Mouse (Mus musculus) NIH3T3 (cell line): ENCODE measurements at regions not wholly inside any gene's neighbourhood (a gene's known extent, or its start where the extent isn't known, plus 50 kb on each side); places are given as distances from the start of the nearest gene placed in this dataset.

ENCODE experiments used
- DNase-seq: peaks from one replicate; pipeline ENCODE4 v3.0.0-alpha.2; 2012; ENCODE audit warnings: low read depth

- DNase-seq, result no peak
Measured at GRCm38 (mm10) chr2:106256012-106256411, 252.7 kb upstream of the Dnajc24 start.

GRCm38 (mm10) chr2:106234358-106234757 lies 231.0 kb upstream of the Dnajc24 start:
- no peak for DNase-seq

- DNase-seq, result no peak
Measured at GRCm38 (mm10) chr2:106231136-106231535, 227.8 kb upstream of the Dnajc24 start.

GRCm38 (mm10) chr2:106230021-106230420 lies 226.7 kb upstream of the Dnajc24 start:
- no peak for DNase-seq

- no peak for DNase-seq
Measured at GRCm38 (mm10) chr2:106228249-106228648, 224.9 kb upstream of the Dnajc24 start.

GRCm38 (mm10) chr2:106216169-106216568 lies 212.8 kb upstream of the Dnajc24 start:
- no peak for DNase-seq

- no peak for DNase-seq
Measured at GRCm38 (mm10) chr2:106213740-106214139, 210.4 kb upstream of the Dnajc24 start.

GRCm38 (mm10) chr2:106210773-106211172 lies 207.4 kb upstream of the Dnajc24 start:
- DNase-seq, result no peak

- no peak for DNase-seq
Measured at GRCm38 (mm10) chr2:106208767-106209250, 205.5 kb upstream of the Dnajc24 start.

GRCm38 (mm10) chr2:106200130-106200529 lies 196.8 kb upstream of the Dnajc24 start:
- peak; percentile 20 for DNase-seq

GRCm38 (mm10) chr2:106195170-106195569 lies 191.8 kb upstream of the Dnajc24 start:
- no peak for DNase-seq

- DNase-seq, result peak; percentile 70
Measured at GRCm38 (mm10) chr2:106194369-106195023, 191.1 kb upstream of the Dnajc24 start.

GRCm38 (mm10) chr2:106193889-106194347 lies 190.6 kb upstream of the Dnajc24 start:
- no peak for DNase-seq

GRCm38 (mm10) chr2:106190579-106191322 lies 187.4 kb upstream of the Dnajc24 start:
- DNase-seq, result no peak

- no peak for DNase-seq
Measured at GRCm38 (mm10) chr2:106183651-106184050, 180.3 kb upstream of the Dnajc24 start.

GRCm38 (mm10) chr2:106182051-106182450 lies 178.7 kb upstream of the Dnajc24 start:
- DNase-seq, result no peak

- no peak for DNase-seq
Measured at GRCm38 (mm10) chr2:106162681-106163080, 159.3 kb upstream of the Dnajc24 start.

GRCm38 (mm10) chr2:106161877-106162276 lies 158.5 kb upstream of the Dnajc24 start:
- no peak for DNase-seq

GRCm38 (mm10) chr2:106149701-106150100 lies 146.4 kb upstream of the Dnajc24 start:
- DNase-seq, result no peak

GRCm38 (mm10) chr2:106140931-106141330 lies 137.6 kb upstream of the Dnajc24 start:
- DNase-seq, result no peak

GRCm38 (mm10) chr2:106101002-106101401 lies 97.7 kb upstream of the Dnajc24 start:
- DNase-seq, result no peak

GRCm38 (mm10) chr2:106086121-106086520 lies 82.8 kb upstream of the Dnajc24 start:
- DNase-seq, result no peak
